In the genomic region with DNA sequence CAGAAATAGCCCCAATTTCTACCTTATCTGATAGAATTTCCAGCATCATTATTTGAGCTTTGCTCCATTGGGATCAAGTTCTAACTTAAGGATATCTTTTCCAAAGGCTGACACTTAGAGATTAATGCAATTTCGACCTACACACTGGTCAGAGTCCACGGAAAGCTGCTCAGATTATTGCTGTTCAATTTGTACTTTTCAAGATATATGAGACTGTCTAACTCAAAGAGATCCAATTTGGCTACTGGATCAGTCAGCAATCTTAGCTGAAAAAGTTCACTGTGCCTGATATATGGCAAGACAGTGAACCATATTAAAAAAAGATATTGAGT, we compare ENCODE assay signal across 15 mouse cellular contexts.
"Had no signal": no experiment of that assay in that cellular context is flagged by ENCODE, and none has a peak within 500 bp of the region (broad histone marks: within the 10 kb centered on the region; RNA-seq: fewer than 3 reads in every experiment).

No protein-coding gene starts in this region.

- H3K9me3 ChIP-seq: neural tube, embryonic 12.5 days; neural tube, embryonic 13.5 days; neural tube, embryonic 15.5 days; stomach, embryonic 15.5 days had no signal

- H3K4me3 ChIP-seq: neural tube, embryonic 12.5 days; neural tube, embryonic 13.5 days; neural tube, embryonic 15.5 days; stomach, embryonic 15.5 days had no signal

- DNase-seq: retina, postnatal 1 day; right cerebral cortex, adult 18-20 months; right cerebral cortex, postnatal 14 days; right cerebral cortex, postnatal 25 days; right cerebral cortex, postnatal 4 days; spleen, adult 18-20 months; thymus, adult 18-20 months; thymus, adult 2 months; thymus, postnatal 14 days; thymus, postnatal 36 days; thymus, postnatal 4 days had no signal

- H3K36me3 ChIP-seq: neural tube, embryonic 12.5 days; neural tube, embryonic 13.5 days; neural tube, embryonic 15.5 days; stomach, embryonic 15.5 days had no signal

- H3K27me3 ChIP-seq: neural tube, embryonic 12.5 days; neural tube, embryonic 13.5 days; neural tube, embryonic 15.5 days; stomach, embryonic 15.5 days had no signal

- H3K9ac ChIP-seq: neural tube, embryonic 12.5 days; neural tube, embryonic 13.5 days; neural tube, embryonic 15.5 days; stomach, embryonic 15.5 days had no signal

- H3K27ac ChIP-seq: neural tube, embryonic 12.5 days; neural tube, embryonic 13.5 days; neural tube, embryonic 15.5 days; stomach, embryonic 15.5 days had no signal

- H3K4me2 ChIP-seq: neural tube, embryonic 12.5 days; neural tube, embryonic 13.5 days; neural tube, embryonic 15.5 days; stomach, embryonic 15.5 days had no signal

- H3K4me1 ChIP-seq: neural tube, embryonic 12.5 days; neural tube, embryonic 15.5 days; stomach, embryonic 15.5 days had no signal
